Mouse (Mus musculus) skeletal muscle tissue, adult 2 months (tissue): ENCODE results near the gene Psen1.

Experiments used
- DNase-seq: peaks from one replicate; pipeline ENCODE4 v3.0.0-alpha.2; 2012; ENCODE audit warnings: low read depth, low spot score

Psen1 gene

GRCm38 (mm10) chr12:83723037-83723436, 35.1 kb downstream of the Psen1 start:
- no peak for DNase-seq

- no peak for DNase-seq
Measured at GRCm38 (mm10) chr12:83726510-83727308, 38.8 kb downstream of the Psen1 start.

GRCm38 (mm10) chr12:83732225-83732624, 44.3 kb downstream of the Psen1 start:
- DNase-seq: no peak

GRCm38 (mm10) chr12:83734047-83734446, 46.1 kb downstream of the Psen1 start:
- DNase-seq: peak; percentile 13

GRCm38 (mm10) chr12:83736236-83736635, 48.3 kb downstream of the Psen1 start:
- DNase-seq: no peak

- DNase-seq: no peak
Measured at GRCm38 (mm10) chr12:83738651-83739050, 50.7 kb downstream of the Psen1 start.

- DNase-seq: no peak
Measured at GRCm38 (mm10) chr12:83741722-83742121, 53.8 kb downstream of the Psen1 start.

GRCm38 (mm10) chr12:83742834-83743233, 54.9 kb downstream of the Psen1 start:
- no peak for DNase-seq

GRCm38 (mm10) chr12:83743712-83744111, 55.8 kb downstream of the Psen1 start:
- no peak for DNase-seq

- no peak for DNase-seq
Measured at GRCm38 (mm10) chr12:83749186-83749585, 61.2 kb downstream of the Psen1 start.

GRCm38 (mm10) chr12:83752495-83752894, 64.5 kb downstream of the Psen1 start:
- no peak for DNase-seq

- DNase-seq: no peak
Measured at GRCm38 (mm10) chr12:83758735-83759134, 70.8 kb downstream of the Psen1 start.

- no peak for DNase-seq
Measured at GRCm38 (mm10) chr12:83760201-83760600, 72.2 kb downstream of the Psen1 start.

- DNase-seq: no peak
Measured at GRCm38 (mm10) chr12:83762706-83763105, 74.8 kb downstream of the Psen1 start.

GRCm38 (mm10) chr12:83763311-83764043, 75.5 kb downstream of the Psen1 start, which contains the start of gene Papln:
TSS of gene Papln (plus strand) at chr12:83763634.
- no peak for DNase-seq

GRCm38 (mm10) chr12:83764044-83764365, 76.1 kb downstream of the Psen1 start:
- no peak for DNase-seq

GRCm38 (mm10) chr12:83764519-83764918, 76.6 kb downstream of the Psen1 start:
- no peak for DNase-seq

GRCm38 (mm10) chr12:83765965-83766603, 78.1 kb downstream of the Psen1 start:
- peak; percentile 38 for DNase-seq

- peak; percentile 22 for DNase-seq
Measured at GRCm38 (mm10) chr12:83767833-83768232, 79.9 kb downstream of the Psen1 start.

GRCm38 (mm10) chr12:83768235-83768899, 80.4 kb downstream of the Psen1 start:
- no peak for DNase-seq

GRCm38 (mm10) chr12:83770418-83771256, 82.7 kb downstream of the Psen1 start:
- DNase-seq: peak; percentile 59
